Mouse (Mus musculus): ENCODE results near the gene Gdap1l1. TPM values are rescaled to one million over a fixed set of nuclear protein-coding genes. Genes with fewer than 3 reads are reported as not detected.
"Not testable (repeated sequence)": the region's sequence is repeated elsewhere in the genome, so short reads cannot be mapped to it uniquely, and the experiment has no call there.

Gene Gdap1l1
- polyA plus RNA-seq, 1 experiment: 96.6 TPM

GRCm38 (mm10) chr2:163404037-163404815 lies 34.0 kb upstream of the Gdap1l1 start:
- Histone ChIP-seq H3K4me3 (ENCODE audit: insufficient read depth, low read length) (no peak overlapping the region), H3K4me1 (ENCODE audit: control insufficient read depth, insufficient read depth, low read length) (no peaks in the 10 kb centered on the region), H3K27ac (ENCODE audit: insufficient read depth, low read length) (no peak overlapping the region)
- no peak for TF ChIP-seq CTCF (IDR thresholded peaks at IDR 0.05; ENCODE audit: extremely low read depth, insufficient read depth, low read length)
- TF ChIP-seq POLR2A (IDR thresholded peaks at IDR 0.05; ENCODE audit: extremely low read depth, insufficient read depth, low read length): no peak

DNA sequence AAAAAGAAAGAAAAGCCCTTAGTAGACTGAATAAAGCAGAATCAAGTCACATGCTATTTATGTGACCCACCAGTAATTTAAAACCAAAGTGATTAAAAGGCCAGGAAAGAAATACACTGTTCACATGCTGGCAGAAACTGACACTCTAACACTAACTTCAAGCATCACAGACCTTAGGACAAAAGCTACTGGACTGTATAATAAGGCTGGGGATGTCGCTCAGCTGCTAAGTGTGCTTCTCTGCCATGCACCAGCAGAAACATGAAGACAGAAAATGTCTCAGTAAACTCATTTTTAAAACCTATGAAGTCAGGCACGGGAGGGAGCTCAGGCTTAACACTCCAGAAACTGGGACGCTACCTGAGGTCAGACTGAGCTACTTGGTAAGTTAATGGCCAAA lies 28.1 kb upstream of the Gdap1l1 start:
- TF ChIP-seq POLR2A (IDR thresholded peaks at IDR 0.05; ENCODE audit: extremely low read depth, insufficient read depth, low read length) (no peak), CTCF (IDR thresholded peaks at IDR 0.05; ENCODE audit: extremely low read depth, insufficient read depth, low read length) (no peak)
- Histone ChIP-seq H3K4me3 (ENCODE audit: insufficient read depth, low read length) (no peak overlapping the region), H3K4me1 (ENCODE audit: control insufficient read depth, insufficient read depth, low read length) (peaks cover 2% of the 10 kb centered on the region), H3K27ac (ENCODE audit: insufficient read depth, low read length) (no peak overlapping the region)

DNA sequence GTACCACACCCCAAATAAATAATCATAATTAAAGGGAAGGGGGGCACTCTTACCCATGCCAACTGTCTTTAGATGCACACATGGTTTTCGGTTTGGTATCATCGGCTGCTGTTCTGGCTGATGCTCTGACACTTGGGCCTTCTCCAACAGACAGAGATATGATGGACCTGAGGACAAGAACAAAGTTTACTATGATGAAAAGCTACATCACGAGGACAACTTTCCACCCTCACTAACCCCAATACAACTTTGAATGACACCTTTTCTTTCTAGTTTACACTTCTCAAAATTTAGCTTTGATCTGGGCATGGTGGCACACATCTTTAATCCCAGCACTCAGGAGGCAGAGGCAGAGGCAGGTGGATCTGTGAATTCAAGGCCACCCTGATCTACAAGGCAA lies 26.9 kb upstream of the Gdap1l1 start:
- not testable (repeated sequence) for H3K4me1 ChIP-seq (ENCODE audit: control insufficient read depth, insufficient read depth, low read length); H3K27ac ChIP-seq (ENCODE audit: insufficient read depth, low read length); H3K4me3 ChIP-seq (ENCODE audit: insufficient read depth, low read length)

DNA sequence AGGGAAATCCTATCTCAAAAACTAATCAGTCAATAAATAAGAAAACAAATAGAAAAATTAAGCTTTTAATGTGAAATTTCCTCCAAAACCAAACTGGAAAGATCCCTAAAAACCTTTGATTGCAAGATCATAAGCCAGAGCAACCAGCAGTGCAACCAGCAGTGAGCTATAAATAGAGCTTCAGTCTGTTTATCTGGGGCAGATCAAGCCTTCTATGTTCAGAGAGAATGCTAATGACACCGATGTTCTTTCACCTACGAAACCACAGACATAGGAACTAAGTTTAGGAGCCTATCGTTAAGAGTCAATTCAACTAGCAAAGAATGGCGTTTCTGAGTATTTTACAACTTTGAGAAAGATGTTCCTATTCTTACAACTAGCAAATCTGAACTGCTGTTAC lies 26.4 kb upstream of the Gdap1l1 start:
- Histone ChIP-seq H3K4me3 (ENCODE audit: insufficient read depth, low read length) (no peak overlapping the region), H3K4me1 (ENCODE audit: control insufficient read depth, insufficient read depth, low read length) (peaks cover 2% of the 10 kb centered on the region), H3K27ac (ENCODE audit: insufficient read depth, low read length) (no peak overlapping the region)
- TF ChIP-seq POLR2A (IDR thresholded peaks at IDR 0.05; ENCODE audit: extremely low read depth, insufficient read depth, low read length) (no peak), CTCF (IDR thresholded peaks at IDR 0.05; ENCODE audit: extremely low read depth, insufficient read depth, low read length) (no peak)

DNA sequence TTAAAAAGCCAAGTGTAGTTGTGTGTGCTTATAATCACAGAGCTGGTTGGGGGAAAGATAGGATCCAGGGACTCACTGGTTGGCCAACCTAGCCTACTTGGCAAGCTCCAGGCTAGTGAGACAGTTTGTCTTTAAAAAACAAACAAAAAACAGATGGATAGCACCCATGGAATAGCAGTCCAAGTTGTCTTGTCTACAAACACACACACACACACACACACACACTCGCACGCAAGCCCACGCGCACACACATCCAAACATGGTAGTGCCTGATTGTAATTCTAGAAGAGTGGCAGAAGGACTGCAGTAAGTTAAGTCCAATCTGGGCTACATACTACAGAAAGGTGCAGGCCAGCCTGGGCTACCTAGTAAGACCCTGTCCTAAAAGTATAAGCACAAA lies 25.9 kb upstream of the Gdap1l1 start:
- TF ChIP-seq POLR2A (IDR thresholded peaks at IDR 0.05; ENCODE audit: extremely low read depth, insufficient read depth, low read length) (no peak), CTCF (IDR thresholded peaks at IDR 0.05; ENCODE audit: extremely low read depth, insufficient read depth, low read length) (no peak)
- no peak overlapping the region for H3K4me3 ChIP-seq (ENCODE audit: insufficient read depth, low read length)
- H3K4me1 ChIP-seq (ENCODE audit: control insufficient read depth, insufficient read depth, low read length): peaks cover 2% of the 10 kb centered on the region
- no peak overlapping the region for H3K27ac ChIP-seq (ENCODE audit: insufficient read depth, low read length)

DNA sequence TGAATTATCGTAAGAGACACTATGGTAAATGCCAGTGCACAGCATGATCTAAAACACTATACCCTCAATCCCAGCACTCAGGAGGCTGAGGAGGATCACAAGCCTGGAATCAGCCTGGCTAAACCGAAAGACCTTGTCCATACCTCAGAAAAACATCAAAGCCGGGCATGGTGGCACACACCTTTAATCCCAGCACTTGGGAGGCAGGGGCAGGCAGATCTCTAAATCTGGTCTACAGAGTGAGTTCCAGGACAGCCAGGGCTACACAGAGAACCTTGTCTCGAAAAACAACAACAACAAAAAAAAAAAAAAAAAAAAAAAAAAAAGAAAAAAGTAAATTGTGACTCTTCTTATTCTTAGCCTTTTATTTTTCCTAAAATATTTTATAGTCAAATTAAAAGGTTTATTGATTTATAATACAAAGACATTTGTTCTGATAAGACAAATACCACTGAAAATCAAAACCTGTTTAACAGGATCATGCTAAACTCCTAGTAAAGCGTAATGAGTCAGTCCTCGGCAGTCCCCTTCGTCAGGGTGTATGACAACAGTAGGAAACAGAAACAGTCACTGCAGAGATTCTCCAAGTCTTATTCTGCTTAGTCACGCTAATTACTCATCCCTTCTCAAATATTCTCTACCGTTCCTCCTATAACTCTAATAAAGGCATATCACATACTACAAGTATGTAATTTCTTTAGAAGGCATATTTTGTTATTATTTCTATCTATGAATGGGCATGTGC lies 25.3 kb upstream of the Gdap1l1 start:
- peaks cover 2% of the 10 kb centered on the region for H3K4me1 ChIP-seq (ENCODE audit: control insufficient read depth, insufficient read depth, low read length)
- no peak overlapping the region for H3K4me3 ChIP-seq (ENCODE audit: insufficient read depth, low read length)
- H3K27ac ChIP-seq (ENCODE audit: insufficient read depth, low read length): no peak overlapping the region
- no peak for TF ChIP-seq CTCF (IDR thresholded peaks at IDR 0.05; ENCODE audit: extremely low read depth, insufficient read depth, low read length)
- no peak for TF ChIP-seq POLR2A (IDR thresholded peaks at IDR 0.05; ENCODE audit: extremely low read depth, insufficient read depth, low read length)

- H3K4me3 ChIP-seq (ENCODE audit: insufficient read depth, low read length): no peak overlapping the region
- no peak overlapping the region for H3K27ac ChIP-seq (ENCODE audit: insufficient read depth, low read length)
- peaks cover 8% of the 10 kb centered on the region for H3K4me1 ChIP-seq (ENCODE audit: control insufficient read depth, insufficient read depth, low read length)
- TF ChIP-seq POLR2A (IDR thresholded peaks at IDR 0.05; ENCODE audit: extremely low read depth, insufficient read depth, low read length): no peak
- no peak for TF ChIP-seq CTCF (IDR thresholded peaks at IDR 0.05; ENCODE audit: extremely low read depth, insufficient read depth, low read length)
These were observed 21.2 kb upstream of the Gdap1l1 start for GRCm38 (mm10) chr2:163417026-163417425.

GRCm38 (mm10) chr2:163417830-163418229 lies 20.4 kb upstream of the Gdap1l1 start:
- H3K27ac ChIP-seq (ENCODE audit: insufficient read depth, low read length): no peak overlapping the region
- H3K4me1 ChIP-seq (ENCODE audit: control insufficient read depth, insufficient read depth, low read length): peaks cover 6% of the 10 kb centered on the region
- H3K4me3 ChIP-seq (ENCODE audit: insufficient read depth, low read length): no peak overlapping the region; the same call in 1 of the 2 replicates
- TF ChIP-seq POLR2A (IDR thresholded peaks at IDR 0.05; ENCODE audit: extremely low read depth, insufficient read depth, low read length) (no peak), CTCF (IDR thresholded peaks at IDR 0.05; ENCODE audit: extremely low read depth, insufficient read depth, low read length) (no peak)

DNA sequence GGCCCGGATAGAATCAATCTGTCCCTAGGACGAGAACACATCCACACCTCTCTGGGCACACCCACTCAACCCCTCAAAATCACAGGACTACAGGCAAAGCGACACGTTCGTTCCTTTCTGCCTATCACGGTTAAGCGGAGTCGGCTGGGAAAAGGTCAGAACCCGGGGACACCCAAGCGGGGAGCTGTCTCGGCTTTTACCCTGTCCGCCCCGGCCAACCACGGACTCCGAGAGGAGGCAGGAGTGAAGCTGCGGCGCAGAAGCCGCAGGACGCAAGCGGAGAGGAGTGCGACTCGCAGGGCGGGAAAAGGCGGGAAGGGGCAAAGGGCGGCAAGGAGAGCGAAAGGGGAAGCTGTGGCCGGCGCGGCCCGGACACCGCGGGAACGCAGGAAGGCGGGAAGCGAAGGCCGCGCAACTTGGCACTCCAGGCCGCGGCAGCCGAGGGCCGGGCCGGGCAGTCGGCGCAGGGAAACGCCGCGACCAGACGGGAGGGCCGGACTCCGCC lies 19.4 kb upstream of the Gdap1l1 start:
- Histone ChIP-seq H3K4me1 (ENCODE audit: control insufficient read depth, insufficient read depth, low read length) (peaks cover 6% of the 10 kb centered on the region), H3K27ac (ENCODE audit: insufficient read depth, low read length) (no peak overlapping the region), H3K4me3 (ENCODE audit: insufficient read depth, low read length) (peak overlapping the region; percentile 86)
- TF ChIP-seq POLR2A (IDR thresholded peaks at IDR 0.05; ENCODE audit: extremely low read depth, insufficient read depth, low read length) (no peak), CTCF (IDR thresholded peaks at IDR 0.05; ENCODE audit: extremely low read depth, insufficient read depth, low read length) (no peak)

All from cortical plate, adult 2 months (tissue).